Mouse (Mus musculus) kidney, postnatal 0 days (tissue): Measurements from ENCODE around the gene Nucks1. TPM values are rescaled to one million over a fixed set of nuclear protein-coding genes. Genes with fewer than 3 reads are reported as not detected.
A peak's percentile ranks its signal among the peaks of the same experiment; 100 is the strongest.

Experiments
- ATAC-seq: fragments of 200-750 bp; cut with Nextera tagmentation; replicated peaks from 2 replicates; pipeline ENCODE4 v1.8.0; 2017; ENCODE audit warnings: low read depth, moderate number of reproducible peaks, moderate TSS enrichment, moderate library complexity; ENCODE audit not compliant: low FRiP score
- DNase-seq: peaks from one replicate; pipeline ENCODE4 v3.0.0-alpha.2; 2016; ENCODE audit warnings: low spot score
- H3K27ac ChIP-seq: fragments of 300-500 bp; sonication (generic); 2 replicates; pipeline ENCODE4 v1.5.1; 2014; ENCODE audit warnings: mild to moderate bottlenecking
- H3K27me3 ChIP-seq: fragments of 300-500 bp; sonication (generic); 2 replicates; pipeline ENCODE4 v1.6.1; 2014; ENCODE audit warnings: low read length, mixed read lengths; ENCODE audit not compliant: insufficient read depth
- H3K36me3 ChIP-seq: fragments of 300-500 bp; sonication (generic); 2 replicates; pipeline ENCODE4 v1.6.1; 2014; ENCODE audit warnings: low read length, mixed read lengths; ENCODE audit not compliant: insufficient read depth
- H3K4me1 ChIP-seq: fragments of 300-500 bp; sonication (generic); replicated peaks from 2 replicates; pipeline ENCODE4 v1.6.1; 2014; ENCODE audit warnings: antibody characterized with exemption, low read length, mixed read lengths; ENCODE audit not compliant: insufficient read depth
- H3K4me2 ChIP-seq: fragments of 300-500 bp; sonication (generic); 2 replicates; pipeline ENCODE4 v1.6.1; 2014; ENCODE audit warnings: mild to moderate bottlenecking, low read length, moderate library complexity, mixed read lengths
- H3K4me3 ChIP-seq: fragments of 300-500 bp; sonication (generic); replicated peaks from 2 replicates; pipeline ENCODE4 v1.5.1; 2014; ENCODE audit warnings: low read depth, low read length
- H3K9ac ChIP-seq: fragments of 300-500 bp; sonication (generic); 2 replicates; pipeline ENCODE4 v1.6.1; 2014; ENCODE audit warnings: low read depth, low read length
- H3K9me3 ChIP-seq: fragments of 300-500 bp; sonication (generic); replicated peaks from 2 replicates; pipeline ENCODE4 v1.6.1; 2016; ENCODE audit warnings: low read length, inconsistent platforms, mixed read lengths
- CTCF ChIP-seq: IDR thresholded peaks from 2 replicates; pipeline ENCODE4 v1.5.1; 2016; ENCODE audit warnings: antibody characterized with exemption, low read depth, mild to moderate bottlenecking, moderate library complexity
- WGBS: fragments of 180-500 bp; shearing (Covaris S2); extraction: QIAGEN DNeasy Blood & Tissue Kit; methylation state at CpG from one replicate; pipeline ENCODE4 v1.1.7; 2014; 5-methylcytosine and 5-hydroxymethylcytosine counted together
- polyA plus RNA-seq: library from polyadenylated mRNA; unstranded; fragments of >200 nt; fragmentation: Nextera tagmentation; extraction: Ambion mirVana; gene quantifications from 2 replicates; pipeline ENCODE4 v1.2.1, GENCODE M21; 2015

Gene Nucks1
- polyA plus RNA-seq, 1 experiment from 2014 or later, result 55.2 TPM

- peak; percentile 53 for DNase-seq
- peak within 1 kb of the TSS; percentile 47; the same call in 1 of the 2 replicates for H3K27ac ChIP-seq
Observed at GRCm38 (mm10) chr1:131962606-131963084, 52.3 kb downstream of the Nucks1 start, which contains the start of gene Slc45a3. TSS of gene Slc45a3 (plus strand) at chr1:131962967.

GRCm38 (mm10) chr1:131963085-131963951 is 53.0 kb downstream of the Nucks1 start:
- H3K9me3 ChIP-seq, result no peaks in the 10 kb centered on the region
- peak overlapping the region; percentile 47; the same call in 1 of the 2 replicates for H3K27ac ChIP-seq
- 1% methylated on average over 62 of the region's 76 CpGs for WGBS

More at GRCm38 (mm10) chr1:131962606-131963084, 52.3 kb downstream of the Nucks1 start, which contains the start of gene Slc45a3:
- Histone ChIP-seq H3K36me3 (no peaks in the 10 kb centered on the region), H3K4me3 (peak within 1 kb of the TSS; percentile 78), H3K9ac (peak within 1 kb of the TSS; percentile 71), H3K9me3 (no peaks in the 10 kb centered on the region), H3K4me1 (peaks cover 17% of the 10 kb centered on the region; the same call in 1 of the 2 replicates), H3K27me3 (no peaks in the 10 kb centered on the region), H3K4me2 (peak within 1 kb of the TSS; percentile 95)
- WGBS, result 0% methylated on average over 34 of the region's 35 CpGs
- TF ChIP-seq CTCF, result no peak
- ATAC-seq, result peak; percentile 58

GRCm38 (mm10) chr1:131964100-131964499 is 53.8 kb downstream of the Nucks1 start:
- no peak for TF ChIP-seq CTCF
- no peaks in the 10 kb centered on the region for H3K9me3 ChIP-seq
- ATAC-seq (no peak), DNase-seq (no peak)
- peak overlapping the region; percentile 95 for H3K4me2 ChIP-seq
- H3K4me1 ChIP-seq, result peaks cover 23% of the 10 kb centered on the region; the same call in 1 of the 2 replicates
- WGBS, result 41% methylated on average over 5 of the region's 5 CpGs
- H3K9ac ChIP-seq, result no peak overlapping the region
- H3K36me3 ChIP-seq, result no peaks in the 10 kb centered on the region
- no peak overlapping the region for H3K27ac ChIP-seq
- H3K4me3 ChIP-seq, result peak overlapping the region; percentile 78
- no peaks in the 10 kb centered on the region for H3K27me3 ChIP-seq

More at GRCm38 (mm10) chr1:131963085-131963951, 53.0 kb downstream of the Nucks1 start:
- Histone ChIP-seq H3K27me3 (no peaks in the 10 kb centered on the region), H3K4me1 (peaks cover 17% of the 10 kb centered on the region; the same call in 1 of the 2 replicates), H3K4me2 (peak overlapping the region; percentile 95), H3K36me3 (no peaks in the 10 kb centered on the region), H3K9ac (peak overlapping the region; percentile 71), H3K4me3 (peak overlapping the region; percentile 78)
- ATAC-seq (peak; percentile 67), DNase-seq (no peak)
- TF ChIP-seq CTCF, result no peak

- H3K36me3 ChIP-seq, result no peaks in the 10 kb centered on the region
- no peak for ATAC-seq
- no peak overlapping the region for H3K4me3 ChIP-seq
- H3K4me2 ChIP-seq, result 0 out of 2 replicates have a peak overlapping the region, but pooled peaks have one; percentile 14
- H3K27ac ChIP-seq, result no peak overlapping the region
- H3K4me1 ChIP-seq, result peaks cover 23% of the 10 kb centered on the region; the same call in 1 of the 2 replicates
- no peak overlapping the region for H3K9ac ChIP-seq
- no peak for DNase-seq
- no peaks in the 10 kb centered on the region for H3K9me3 ChIP-seq
- no peak for TF ChIP-seq CTCF
- H3K27me3 ChIP-seq, result no peaks in the 10 kb centered on the region
- WGBS, result 79% methylated on average over 7 of the region's 7 CpGs
Observed at GRCm38 (mm10) chr1:131964580-131964979, 54.2 kb downstream of the Nucks1 start.

GRCm38 (mm10) chr1:131965818-131966217 is 55.5 kb downstream of the Nucks1 start:
- 26% methylated on average over 5 of the region's 5 CpGs for WGBS
- H3K4me1 ChIP-seq, result peaks cover 29% of the 10 kb centered on the region
- no peak for ATAC-seq

GRCm38 (mm10) chr1:131967336-131967735 is 57.0 kb downstream of the Nucks1 start:
- no peak for TF ChIP-seq CTCF
- Histone ChIP-seq H3K27ac (peak overlapping the region; percentile 44), H3K9ac (0 out of 2 replicates have a peak overlapping the region, but pooled peaks have one; percentile 29), H3K9me3 (no peaks in the 10 kb centered on the region), H3K4me2 (no peak overlapping the region), H3K36me3 (no peaks in the 10 kb centered on the region), H3K27me3 (no peaks in the 10 kb centered on the region), H3K4me3 (no peak overlapping the region), H3K4me1 (peaks cover 43% of the 10 kb centered on the region)
- peak; percentile 52 for DNase-seq
- ATAC-seq, result 0 out of 2 replicates have a peak, but pooled peaks have one; percentile 16
- WGBS, result 34% methylated on average over 7 of the region's 7 CpGs

More at GRCm38 (mm10) chr1:131965818-131966217, 55.5 kb downstream of the Nucks1 start:
- H3K27ac ChIP-seq, result no peak overlapping the region
- no peaks in the 10 kb centered on the region for H3K36me3 ChIP-seq
- H3K4me2 ChIP-seq, result no peak overlapping the region
- no peaks in the 10 kb centered on the region for H3K9me3 ChIP-seq
- no peak overlapping the region for H3K4me3 ChIP-seq
- DNase-seq, result no peak
- no peaks in the 10 kb centered on the region for H3K27me3 ChIP-seq
- no peak overlapping the region for H3K9ac ChIP-seq
- TF ChIP-seq CTCF, result no peak
